Mouse (Mus musculus): ENCODE results near the gene Gm20795. TPM values are rescaled to one million over a fixed set of nuclear protein-coding genes. Genes with fewer than 3 reads are reported as not detected.
"Not testable (repeated sequence)": the region's sequence is repeated elsewhere in the genome, so short reads cannot be mapped to it uniquely, and the experiment has no call there.

The Gm20795 gene
- not detected for total RNA-seq (2021)
- long read RNA-seq, experiment 1: 0 reads
- long read RNA-seq, experiment 2: 0 reads

DNA sequence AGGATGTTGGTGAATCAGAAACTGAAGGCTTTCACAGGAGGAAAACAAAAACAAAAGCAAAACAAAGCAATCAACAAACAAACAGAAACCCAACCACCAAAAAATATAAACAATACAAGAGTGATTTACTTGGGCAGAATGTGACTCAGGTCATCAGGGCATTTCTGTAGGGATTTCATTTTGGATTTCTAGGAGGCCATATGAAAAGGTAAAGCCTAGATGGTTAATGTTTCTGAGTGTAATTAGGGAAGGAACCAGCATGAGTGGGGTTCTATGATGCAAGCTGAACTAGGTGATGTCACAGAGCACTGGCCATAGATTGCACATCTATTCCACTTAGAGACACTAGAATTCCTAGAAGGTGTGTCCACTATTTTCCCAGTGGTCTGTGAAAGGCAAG, at the start of gene Gm20795:
Gm20795 (plus strand) TSS at position 301 of the 400 bp plus-strand sequence.
- intact Hi-C loops (cut with DNase I); DNase-seq: not testable (repeated sequence)

- intact Hi-C loops (cut with DNase I); DNase-seq: not testable (repeated sequence)
Observed at GRCm38 (mm10) chrY:40775665-40776064, 29.0 kb upstream of the Gm20795 start, which contains the start of gene Gm21797. TSS of gene Gm21797 (minus strand) at chrY:40775765.

Other genes starting within 250 kb of the Gm20795 start
- gene Gm21852, start 152.9 kb upstream of the Gm20795 start, total RNA-seq (2021): not detected
- not detected for gene Gm21797, start 29.1 kb upstream of the Gm20795 start, total RNA-seq (2021)